Mouse (Mus musculus): ENCODE measurements at regions not wholly inside any gene's neighbourhood (a gene's known extent, or its start where the extent isn't known, plus 50 kb on each side); places are given as distances from the start of the nearest gene placed in this dataset.

DNA sequence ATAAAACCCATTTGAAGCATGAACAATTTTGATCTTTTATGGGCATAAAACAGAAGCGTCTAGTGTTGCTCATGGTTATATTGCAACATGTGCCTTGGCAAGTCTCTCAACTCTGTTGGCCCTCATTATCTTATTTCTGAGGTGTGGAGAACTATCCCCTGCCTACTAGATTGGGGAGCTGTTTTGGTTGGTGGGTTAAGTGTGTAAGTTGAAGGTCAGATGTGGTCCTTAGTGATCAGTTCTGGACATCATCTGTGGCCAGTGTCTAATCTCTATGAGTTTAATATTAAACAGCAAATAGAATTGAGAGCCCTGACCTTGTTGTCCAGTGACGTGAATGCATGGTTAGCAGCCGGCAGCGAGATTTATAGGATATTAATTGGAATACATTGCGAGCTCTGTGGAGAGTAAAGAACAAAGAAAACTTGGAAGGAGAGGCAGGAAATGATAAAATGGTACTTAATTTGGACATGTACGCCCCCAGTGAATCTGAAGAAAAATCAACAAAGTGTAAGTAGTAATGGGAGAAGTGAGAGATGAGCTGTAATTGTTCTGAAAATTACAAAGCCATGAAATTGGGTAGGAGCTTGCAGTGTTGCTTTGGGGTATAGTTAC lies 69.5 kb upstream of the Cyp1b1 start:
- H3K27me3 ChIP-seq (replicated peaks), result no peaks in the 10 kb centered on the region
- no peaks in the 10 kb centered on the region for H3K4me1 ChIP-seq (ENCODE audit: control insufficient read depth in 1 of 2, insufficient read depth in 2 of 2)
- H3K9me3 ChIP-seq (replicated peaks; ENCODE audit: low read length), result peaks cover 7% of the 10 kb centered on the region
- H3K4me3 ChIP-seq (replicated peaks in 1 of 3; ENCODE audit: low read depth in 2 of 3, low read length in 2 of 3, poor library complexity in 1 of 3), result no peak overlapping the region
- H3K36me3 ChIP-seq (replicated peaks in 1 of 2; ENCODE audit: control insufficient read depth in 1 of 2, insufficient read depth in 1 of 2, low read length in 1 of 2), result no peaks in the 10 kb centered on the region
- in situ Hi-C loops (cut with MboI; ENCODE audit: low pct_ligation_motif_present, low pct_unique_long_range_greater_than_20kb, low sequenced_read_pairs), result no loop called here
- H3K9ac ChIP-seq (ENCODE audit: insufficient read depth, low read depth), result no peak overlapping the region
- DNase-seq (ENCODE audit: extremely low read depth), result no peak
- H3K27ac ChIP-seq (ENCODE audit: insufficient read depth, low read depth), result no peak overlapping the region
- TF ChIP-seq CHD2 (IDR thresholded peaks at IDR 0.05; ENCODE audit: low read length), result no peak
- no peak for TF ChIP-seq RCOR1 (conservative IDR thresholded peaks at IDR 0.05; ENCODE audit: low read depth, low read length)
- no peak for TF ChIP-seq IRF4 (IDR thresholded peaks at IDR 0.05; ENCODE audit: low read depth, low read length)
- no peaks in the 10 kb centered on the region for H3K79me2 ChIP-seq (replicated peaks; ENCODE audit: control insufficient read depth, extremely low read depth, insufficient read depth, poor library complexity, severe bottlenecking)
- H3K4me2 ChIP-seq (ENCODE audit: insufficient read depth, low read depth, poor library complexity, severe bottlenecking), result no peak overlapping the region
- dilution Hi-C loops (cut with MboI; ENCODE audit: extremely low pct_ligation_motif_present, extremely low pct_unique_long_range_greater_than_20kb, low sequenced_read_pairs), result no loop called here

GRCm38 (mm10) chr17:79781733-79782663 lies 67.1 kb upstream of the Cyp1b1 start:
- peaks cover 7% of the 10 kb centered on the region for H3K9me3 ChIP-seq (replicated peaks; ENCODE audit: low read length)
- no peak overlapping the region for H3K27ac ChIP-seq (ENCODE audit: insufficient read depth, low read depth)
- no peak overlapping the region for H3K4me2 ChIP-seq (ENCODE audit: insufficient read depth, low read depth, poor library complexity, severe bottlenecking)
- H3K4me3 ChIP-seq (replicated peaks in 1 of 3; ENCODE audit: low read depth in 2 of 3, low read length in 2 of 3, poor library complexity in 1 of 3), result no peak overlapping the region
- TF ChIP-seq ETS1 (conservative IDR thresholded peaks at IDR 0.05; ENCODE audit: low read depth, low read length) (no peak), ZNF384 (IDR thresholded peaks at IDR 0.05; ENCODE audit: low read depth, low read length) (no peak)
- no peak overlapping the region for H3K9ac ChIP-seq (ENCODE audit: insufficient read depth, low read depth)
- no peak for DNase-seq (ENCODE audit: extremely low read depth)
- no peaks in the 10 kb centered on the region for H3K4me1 ChIP-seq (ENCODE audit: control insufficient read depth in 1 of 2, insufficient read depth in 2 of 2)
- H3K36me3 ChIP-seq (replicated peaks in 1 of 2; ENCODE audit: control insufficient read depth in 1 of 2, insufficient read depth in 1 of 2, low read length in 1 of 2), result no peaks in the 10 kb centered on the region
- dilution Hi-C loops (cut with MboI; ENCODE audit: extremely low pct_ligation_motif_present, extremely low pct_unique_long_range_greater_than_20kb, low sequenced_read_pairs), result no loop called here
- no peaks in the 10 kb centered on the region for H3K27me3 ChIP-seq (replicated peaks)
- H3K79me2 ChIP-seq (replicated peaks; ENCODE audit: control insufficient read depth, extremely low read depth, insufficient read depth, poor library complexity, severe bottlenecking), result no peaks in the 10 kb centered on the region
- in situ Hi-C loops (cut with MboI; ENCODE audit: low pct_ligation_motif_present, low pct_unique_long_range_greater_than_20kb, low sequenced_read_pairs), result no loop called here

- DNase-seq (ENCODE audit: extremely low read depth), result no peak
- dilution Hi-C loops (cut with MboI; ENCODE audit: extremely low pct_ligation_motif_present, extremely low pct_unique_long_range_greater_than_20kb, low sequenced_read_pairs) (no loop called here), in situ Hi-C loops (cut with MboI; ENCODE audit: low pct_ligation_motif_present, low pct_unique_long_range_greater_than_20kb, low sequenced_read_pairs) (no loop called here)
- H3K27ac ChIP-seq (ENCODE audit: insufficient read depth, low read depth), result no peak overlapping the region
- H3K79me2 ChIP-seq (replicated peaks; ENCODE audit: control insufficient read depth, extremely low read depth, insufficient read depth, poor library complexity, severe bottlenecking), result no peaks in the 10 kb centered on the region
- no peak overlapping the region for H3K4me2 ChIP-seq (ENCODE audit: insufficient read depth, low read depth, poor library complexity, severe bottlenecking)
- TF ChIP-seq CHD2 (IDR thresholded peaks at IDR 0.05; ENCODE audit: low read length) (no peak), BHLHE40 (IDR thresholded peaks at IDR 0.05; ENCODE audit: low read depth, low read length) (no peak), MEF2A (IDR thresholded peaks at IDR 0.05; ENCODE audit: borderline replicate concordance, low read depth, low read length) (no peak), RAD21 (IDR thresholded peaks at IDR 0.05; ENCODE audit: low read depth, low read length) (no peak), POLR2AphosphoS2 (IDR thresholded peaks at IDR 0.05; ENCODE audit: low read depth, low read length) (no peak), ELF1 (IDR thresholded peaks at IDR 0.05; ENCODE audit: low read depth, low read length) (no peak), TCF12 (IDR thresholded peaks at IDR 0.05; ENCODE audit: low read depth, low read length) (no peak), USF2 (conservative IDR thresholded peaks at IDR 0.05; ENCODE audit: low read depth, low read length) (no peak), JUND (conservative IDR thresholded peaks at IDR 0.05; ENCODE audit: low read depth, low read length) (no peak)
- H3K9me3 ChIP-seq (replicated peaks; ENCODE audit: low read length), result peaks cover 7% of the 10 kb centered on the region
- no peak overlapping the region for H3K9ac ChIP-seq (ENCODE audit: insufficient read depth, low read depth)
- no peaks in the 10 kb centered on the region for H3K4me1 ChIP-seq (ENCODE audit: control insufficient read depth in 1 of 2, insufficient read depth in 2 of 2)
- no peaks in the 10 kb centered on the region for H3K27me3 ChIP-seq (replicated peaks)
- H3K36me3 ChIP-seq (replicated peaks in 1 of 2; ENCODE audit: control insufficient read depth in 1 of 2, insufficient read depth in 1 of 2, low read length in 1 of 2), result no peaks in the 10 kb centered on the region
- no peak overlapping the region for H3K4me3 ChIP-seq (replicated peaks in 1 of 3; ENCODE audit: low read depth in 2 of 3, low read length in 2 of 3, poor library complexity in 1 of 3)
Measured at GRCm38 (mm10) chr17:79781262-79781661, 66.4 kb upstream of the Cyp1b1 start.

All from CH12.LX (cell line).